Mouse (Mus musculus): ENCODE measurements around the gene D130043K22Rik.

- no peak for TF ChIP-seq CTCF (IDR thresholded peaks at IDR 0.05; ENCODE audit: control insufficient read depth, insufficient read depth, low read length)
- TF ChIP-seq POLR2A (IDR thresholded peaks at IDR 0.05; ENCODE audit: borderline replicate concordance, control insufficient read depth, low read depth, low read length) = no peak
These were observed 94.5 kb downstream of the D130043K22Rik start for GRCm38 (mm10) chr13:24939472-24939871.
